Mouse (Mus musculus) megakaryocyte, embryonic 14.5 days (primary cell): ENCODE data around the gene Itga9. TPM values are rescaled to one million over a fixed set of nuclear protein-coding genes. Genes with fewer than 3 reads are reported as not detected.

Source experiments
- H3K27me3 ChIP-seq: replicated peaks from 2 replicates; pipeline ENCODE3; 2012; ENCODE audit warnings: inconsistent platforms
- H3K36me3 ChIP-seq: replicated peaks from 2 replicates; pipeline ENCODE3; 2012; ENCODE audit warnings: low read length, inconsistent platforms, mixed read lengths
- H3K4me1 ChIP-seq: 2 replicates; pipeline ENCODE4 v1.6.1; 2012; ENCODE audit warnings: inconsistent platforms
- H3K4me3 ChIP-seq: replicated peaks from 2 replicates; pipeline ENCODE3; 2012; ENCODE audit warnings: moderate library complexity, mild to moderate bottlenecking, inconsistent platforms
- H3K9me3 ChIP-seq: 2 replicates; pipeline ENCODE4 v1.6.1; 2012; ENCODE audit warnings: inconsistent platforms
- FLI1 ChIP-seq: IDR thresholded peaks from 2 replicates; pipeline ENCODE4 v1.6.1; 2012; ENCODE audit warnings: low read length, inconsistent platforms, mixed read lengths
- GATA1 ChIP-seq: IDR thresholded peaks from 3 replicates; pipeline ENCODE4 v1.6.1; 2012; ENCODE audit warnings: mixed read lengths, low read length, inconsistent platforms, borderline replicate concordance
- polyA plus RNA-seq: library from polyadenylated mRNA; stranded (reverse); fragments of >175 nt; gene quantifications from 2 replicates; pipeline ENCODE4 v1.2.3, GENCODE M21; 2012; ENCODE audit warnings: low replicate concordance; ENCODE audit not compliant: insufficient read depth

The Itga9 gene
- polyA plus RNA-seq, 1 experiment: 0.30 TPM

- peaks cover 14% of the 10 kb centered on the region for H3K27me3 ChIP-seq
- no peak for TF ChIP-seq FLI1
- TF ChIP-seq GATA1: no peak
- H3K4me3 ChIP-seq: no peak overlapping the region
- H3K9me3 ChIP-seq: peaks cover 4% of the 10 kb centered on the region; the same call in 1 of the 2 replicates
- H3K4me1 ChIP-seq: peaks cover 4% of the 10 kb centered on the region; the same call in 1 of the 2 replicates
- no peaks in the 10 kb centered on the region for H3K36me3 ChIP-seq
Measured at GRCm38 (mm10) chr9:118774676-118775075, 168.2 kb downstream of the Itga9 start.

GRCm38 (mm10) chr9:118776880-118777438 is 170.5 kb downstream of the Itga9 start:
- Histone ChIP-seq H3K9me3 (peaks cover 10% of the 10 kb centered on the region; the same call in 1 of the 2 replicates), H3K27me3 (peaks cover 15% of the 10 kb centered on the region), H3K36me3 (no peaks in the 10 kb centered on the region), H3K4me3 (no peak overlapping the region), H3K4me1 (peaks cover 4% of the 10 kb centered on the region; the same call in 1 of the 2 replicates)
- TF ChIP-seq FLI1 (no peak), GATA1 (no peak)

- peaks cover 14% of the 10 kb centered on the region for H3K27me3 ChIP-seq
- H3K9me3 ChIP-seq: peaks cover 10% of the 10 kb centered on the region; the same call in 1 of the 2 replicates
- H3K36me3 ChIP-seq: no peaks in the 10 kb centered on the region
- TF ChIP-seq FLI1: no peak
- TF ChIP-seq GATA1: no peak
- no peak overlapping the region for H3K4me3 ChIP-seq
- peaks cover 10% of the 10 kb centered on the region for H3K4me1 ChIP-seq
Measured at GRCm38 (mm10) chr9:118778596-118778995, 172.1 kb downstream of the Itga9 start.

GRCm38 (mm10) chr9:118784621-118785020 is 178.1 kb downstream of the Itga9 start:
- peaks cover 6% of the 10 kb centered on the region; the same call in 1 of the 2 replicates for H3K9me3 ChIP-seq
- no peak overlapping the region for H3K4me3 ChIP-seq
- TF ChIP-seq GATA1 (no peak), FLI1 (no peak)
- peaks cover 12% of the 10 kb centered on the region for H3K27me3 ChIP-seq
- H3K36me3 ChIP-seq: no peaks in the 10 kb centered on the region
- peaks cover 22% of the 10 kb centered on the region for H3K4me1 ChIP-seq

GRCm38 (mm10) chr9:118785816-118786215 is 179.3 kb downstream of the Itga9 start:
- Histone ChIP-seq H3K27me3 (peaks cover 10% of the 10 kb centered on the region), H3K4me1 (peaks cover 22% of the 10 kb centered on the region), H3K9me3 (peaks cover 5% of the 10 kb centered on the region; the same call in 1 of the 2 replicates), H3K36me3 (no peaks in the 10 kb centered on the region), H3K4me3 (no peak overlapping the region)
- no peak for TF ChIP-seq GATA1
- no peak for TF ChIP-seq FLI1

GRCm38 (mm10) chr9:118788869-118789281 is 182.4 kb downstream of the Itga9 start:
- H3K4me3 ChIP-seq: no peak overlapping the region
- no peak for TF ChIP-seq FLI1
- no peak for TF ChIP-seq GATA1
- H3K27me3 ChIP-seq: peaks cover 11% of the 10 kb centered on the region
- H3K36me3 ChIP-seq: no peaks in the 10 kb centered on the region
- H3K4me1 ChIP-seq: peaks cover 14% of the 10 kb centered on the region
- H3K9me3 ChIP-seq: no peaks in the 10 kb centered on the region

GRCm38 (mm10) chr9:118791231-118791630 is 184.7 kb downstream of the Itga9 start:
- Histone ChIP-seq H3K4me1 (no peaks in the 10 kb centered on the region), H3K9me3 (no peaks in the 10 kb centered on the region), H3K36me3 (no peaks in the 10 kb centered on the region), H3K4me3 (no peak overlapping the region), H3K27me3 (peaks cover 14% of the 10 kb centered on the region)
- no peak for TF ChIP-seq FLI1
- no peak for TF ChIP-seq GATA1

- Histone ChIP-seq H3K9me3 (no peaks in the 10 kb centered on the region), H3K4me1 (no peaks in the 10 kb centered on the region), H3K4me3 (no peak overlapping the region), H3K27me3 (peaks cover 11% of the 10 kb centered on the region), H3K36me3 (no peaks in the 10 kb centered on the region)
- TF ChIP-seq FLI1: no peak
- no peak for TF ChIP-seq GATA1
Measured at GRCm38 (mm10) chr9:118793151-118793785, 186.8 kb downstream of the Itga9 start.

GRCm38 (mm10) chr9:118794668-118795067 is 188.2 kb downstream of the Itga9 start:
- peaks cover 11% of the 10 kb centered on the region for H3K27me3 ChIP-seq
- no peak overlapping the region for H3K4me3 ChIP-seq
- H3K4me1 ChIP-seq: no peaks in the 10 kb centered on the region
- TF ChIP-seq FLI1 (no peak), GATA1 (no peak)
- no peaks in the 10 kb centered on the region for H3K36me3 ChIP-seq
- H3K9me3 ChIP-seq: peaks cover under 1% of the 10 kb centered on the region; the same call in 1 of the 2 replicates

- peaks cover 4% of the 10 kb centered on the region; the same call in 1 of the 2 replicates for H3K9me3 ChIP-seq
Measured at GRCm38 (mm10) chr9:118795304-118795703, 188.8 kb downstream of the Itga9 start.

More at GRCm38 (mm10) chr9:118795304-118795703, 188.8 kb downstream of the Itga9 start:
- Histone ChIP-seq H3K36me3 (no peaks in the 10 kb centered on the region), H3K4me1 (no peaks in the 10 kb centered on the region), H3K27me3 (peaks cover 11% of the 10 kb centered on the region), H3K4me3 (no peak overlapping the region)
- TF ChIP-seq FLI1: no peak
- no peak for TF ChIP-seq GATA1
